Mouse (Mus musculus): Measurements from ENCODE around the gene Emilin3. TPM values are rescaled to one million over a fixed set of nuclear protein-coding genes. Genes with fewer than 3 reads are reported as not detected.

Emilin3 gene
- polyA plus RNA-seq, 1 experiment from 2014 or later: 0.84 TPM

DNA sequence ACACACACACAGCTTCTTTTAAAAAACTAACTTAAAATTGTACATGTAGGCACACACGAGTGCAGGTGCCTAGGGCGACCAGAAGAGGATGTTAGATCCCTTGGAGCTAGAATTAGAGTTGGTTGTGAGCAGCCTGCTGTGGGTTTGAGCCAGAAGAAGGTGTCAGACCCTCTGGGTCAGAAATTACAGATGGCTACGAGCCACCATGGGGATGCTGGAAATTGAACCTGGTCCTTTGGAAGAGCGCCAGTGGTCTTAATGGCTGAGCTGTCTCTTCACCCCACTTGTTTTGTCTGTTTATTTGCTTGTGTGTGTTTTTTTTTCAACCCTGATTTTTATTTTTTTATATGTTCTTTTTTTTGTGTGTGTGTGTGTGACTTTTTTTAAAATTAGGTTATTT, 22.3 kb upstream of the Emilin3 start:
- WGBS: 79% methylated on average over 4 of the region's 4 CpGs
- no peak overlapping the region for H3K4me2 ChIP-seq
- ATAC-seq: no peak
- no peaks in the 10 kb centered on the region for H3K36me3 ChIP-seq (ENCODE audit: poor library complexity, severe bottlenecking)
- no peaks in the 10 kb centered on the region; the same call in 1 of the 2 replicates for H3K9me3 ChIP-seq (replicated peaks)
- no peak overlapping the region for H3K27ac ChIP-seq
- H3K4me3 ChIP-seq: no peak overlapping the region
- no peak overlapping the region for H3K9ac ChIP-seq
- H3K27me3 ChIP-seq: no peaks in the 10 kb centered on the region
- no peaks in the 10 kb centered on the region for H3K4me1 ChIP-seq

DNA sequence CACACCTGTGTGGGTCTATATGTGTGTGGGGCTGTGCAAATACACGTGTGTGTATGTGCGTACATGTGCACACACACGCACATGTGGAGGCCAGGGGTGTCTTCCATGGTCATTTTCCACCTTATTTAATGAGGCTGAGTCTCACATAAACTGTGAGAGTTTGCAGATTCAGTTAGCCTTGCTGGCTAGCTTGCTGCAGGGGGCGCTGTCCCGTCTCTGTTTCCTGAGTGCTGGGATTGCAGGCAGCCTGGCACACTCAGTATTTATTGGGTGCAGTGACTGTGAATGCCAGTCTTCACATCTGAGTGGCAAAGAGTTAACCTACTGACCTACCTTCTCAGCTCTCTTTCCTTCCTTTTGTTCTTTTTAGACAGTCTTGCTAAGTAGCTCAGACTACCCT, 21.8 kb upstream of the Emilin3 start:
- WGBS: 66% methylated on average over 5 of the region's 5 CpGs
- H3K27me3 ChIP-seq: no peaks in the 10 kb centered on the region
- no peaks in the 10 kb centered on the region for H3K4me1 ChIP-seq
- no peak overlapping the region for H3K9ac ChIP-seq
- H3K4me3 ChIP-seq: no peak overlapping the region
- ATAC-seq: no peak
- H3K27ac ChIP-seq: no peak overlapping the region
- no peaks in the 10 kb centered on the region for H3K36me3 ChIP-seq (ENCODE audit: poor library complexity, severe bottlenecking)
- H3K9me3 ChIP-seq (replicated peaks): no peaks in the 10 kb centered on the region; the same call in 1 of the 2 replicates
- no peak overlapping the region for H3K4me2 ChIP-seq

DNA sequence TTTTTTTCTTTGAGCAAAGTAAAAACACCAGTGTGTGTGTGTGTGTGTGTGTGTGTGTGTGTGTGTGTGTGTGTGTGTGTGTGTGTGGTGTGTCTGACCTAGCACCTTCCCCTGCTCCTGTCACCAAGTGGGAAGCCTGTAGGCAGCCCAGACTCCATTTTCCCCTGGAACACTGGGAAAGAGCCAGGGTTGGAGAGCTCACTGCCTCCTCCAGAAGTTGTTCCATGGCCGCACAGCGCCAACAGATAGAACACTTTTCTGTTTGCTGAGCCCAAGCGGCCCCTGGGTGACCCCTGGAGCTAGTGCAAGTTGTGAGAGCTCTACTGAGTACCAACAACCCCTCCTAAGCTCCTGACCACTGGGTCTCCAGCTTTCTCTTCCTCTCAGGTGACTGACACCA, 20.9 kb upstream of the Emilin3 start:
- WGBS: 83% methylated on average over 3 of the region's 3 CpGs
- ATAC-seq: no peak

DNA sequence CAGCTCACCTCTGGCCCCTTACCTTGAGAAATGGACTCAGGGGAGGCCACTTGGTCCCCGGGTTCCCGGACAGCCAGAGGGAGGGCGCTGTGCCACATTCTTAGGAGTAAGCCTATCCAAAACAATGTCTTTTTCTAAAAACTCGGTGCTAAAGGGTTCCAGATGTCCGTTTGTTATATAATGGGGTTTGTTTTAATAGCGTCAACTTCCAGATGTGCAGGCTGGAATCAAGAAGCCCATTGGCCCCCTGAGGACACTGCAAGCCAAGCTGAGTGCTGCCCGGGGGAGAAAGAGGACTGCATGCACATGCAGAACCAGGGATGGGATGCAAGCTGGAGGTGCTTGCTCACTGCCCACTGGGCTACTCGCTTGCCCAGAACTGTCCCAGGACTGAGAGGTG, 20.2 kb upstream of the Emilin3 start:
- no peaks in the 10 kb centered on the region for H3K27me3 ChIP-seq
- no peak for ATAC-seq
- H3K27ac ChIP-seq: no peak overlapping the region
- H3K4me2 ChIP-seq: no peak overlapping the region
- no peaks in the 10 kb centered on the region for H3K36me3 ChIP-seq (ENCODE audit: poor library complexity, severe bottlenecking)
- H3K4me1 ChIP-seq: no peaks in the 10 kb centered on the region
- no peaks in the 10 kb centered on the region; the same call in 1 of the 2 replicates for H3K9me3 ChIP-seq (replicated peaks)
- H3K4me3 ChIP-seq: no peak overlapping the region
- no peak overlapping the region for H3K9ac ChIP-seq
- 82% methylated on average over 8 of the region's 8 CpGs for WGBS

More for the DNA sequence above, 20.9 kb upstream of the Emilin3 start:
- Histone ChIP-seq H3K4me1 (no peaks in the 10 kb centered on the region), H3K27me3 (no peaks in the 10 kb centered on the region), H3K9ac (no peak overlapping the region), H3K36me3 (ENCODE audit: poor library complexity, severe bottlenecking) (no peaks in the 10 kb centered on the region), H3K4me2 (no peak overlapping the region), H3K4me3 (no peak overlapping the region), H3K9me3 (replicated peaks) (no peaks in the 10 kb centered on the region; the same call in 1 of the 2 replicates), H3K27ac (no peak overlapping the region)

DNA sequence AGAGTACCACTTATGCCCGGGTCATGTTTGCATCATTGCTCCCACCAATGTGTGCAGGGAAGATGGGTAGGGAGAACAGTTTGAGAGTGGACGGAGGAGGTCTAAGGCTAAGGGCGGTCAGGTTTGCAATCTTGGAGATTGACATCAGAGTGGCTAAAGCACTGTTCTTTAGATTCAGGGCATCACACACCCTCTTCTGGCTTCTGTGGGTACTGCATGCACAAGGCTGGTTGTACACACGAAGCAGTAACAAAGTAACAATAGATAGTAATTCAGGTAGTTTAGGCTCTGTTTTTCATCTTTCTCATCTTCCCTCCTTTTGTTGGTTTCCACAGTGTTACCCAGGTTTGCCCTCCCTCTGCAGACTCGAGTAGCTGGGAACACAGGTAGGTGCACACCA, 19.2 kb upstream of the Emilin3 start:
- WGBS: 96% methylated on average over 5 of the region's 5 CpGs
- Histone ChIP-seq H3K4me2 (no peak overlapping the region), H3K4me3 (no peak overlapping the region), H3K9me3 (replicated peaks) (no peaks in the 10 kb centered on the region; the same call in 1 of the 2 replicates), H3K9ac (no peak overlapping the region), H3K27ac (no peak overlapping the region), H3K36me3 (ENCODE audit: poor library complexity, severe bottlenecking) (no peaks in the 10 kb centered on the region), H3K27me3 (no peaks in the 10 kb centered on the region), H3K4me1 (no peaks in the 10 kb centered on the region)
- ATAC-seq: no peak

DNA sequence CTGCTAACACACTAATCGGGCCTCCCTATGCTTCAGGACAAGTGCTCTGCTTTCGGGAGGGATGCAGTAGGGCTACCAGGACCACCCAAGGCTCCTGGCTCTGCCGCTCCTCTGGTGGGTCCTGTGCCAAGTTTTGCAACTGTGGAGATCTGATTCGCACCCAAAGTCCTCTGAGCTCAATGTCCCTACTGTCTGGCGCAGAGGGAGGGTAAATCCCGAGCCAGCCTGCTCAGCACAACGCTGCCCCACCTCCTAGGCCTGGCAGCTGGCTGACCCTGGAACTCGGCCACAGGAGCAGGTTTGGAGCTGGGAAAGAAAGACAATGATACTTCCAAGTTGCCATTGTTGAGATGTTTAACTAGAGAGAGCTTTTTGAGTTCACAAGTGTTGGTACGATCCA, 13.1 kb upstream of the Emilin3 start:
- no peak overlapping the region for H3K4me3 ChIP-seq
- H3K9ac ChIP-seq: no peak overlapping the region
- ATAC-seq: no peak
- H3K36me3 ChIP-seq (ENCODE audit: poor library complexity, severe bottlenecking): no peaks in the 10 kb centered on the region
- H3K4me2 ChIP-seq: no peak overlapping the region
- H3K27me3 ChIP-seq: no peaks in the 10 kb centered on the region
- 63% methylated on average over 9 of the region's 9 CpGs for WGBS
- H3K4me1 ChIP-seq: no peaks in the 10 kb centered on the region
- H3K9me3 ChIP-seq (replicated peaks): no peaks in the 10 kb centered on the region
- H3K27ac ChIP-seq: no peak overlapping the region

DNA sequence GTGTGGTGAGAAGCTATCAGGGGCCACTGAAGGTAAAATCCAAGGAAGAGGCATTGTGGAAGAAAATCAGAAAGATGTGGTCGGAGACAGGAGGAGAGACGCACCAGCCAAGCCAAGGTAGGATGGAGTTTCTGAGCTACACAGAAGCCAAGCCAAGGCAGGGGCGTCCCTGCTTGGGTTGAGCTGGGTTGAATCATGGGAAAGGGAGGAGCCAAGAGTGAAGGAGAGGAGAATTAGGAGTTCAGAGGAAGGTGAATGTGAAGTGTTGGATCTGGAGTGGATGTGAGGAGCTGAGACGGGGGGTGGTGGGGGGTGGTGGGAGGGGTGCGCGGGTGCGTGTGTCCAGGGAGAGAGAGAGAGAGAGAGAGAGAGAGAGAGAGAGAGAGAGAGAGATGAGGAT, 9.2 kb upstream of the Emilin3 start:
- WGBS: 79% methylated on average over 4 of the region's 7 CpGs
- peaks cover 15% of the 10 kb centered on the region for H3K4me1 ChIP-seq
- no peaks in the 10 kb centered on the region for H3K36me3 ChIP-seq (ENCODE audit: poor library complexity, severe bottlenecking)
- no peak overlapping the region for H3K9ac ChIP-seq
- no peak overlapping the region for H3K4me3 ChIP-seq
- no peak overlapping the region for H3K27ac ChIP-seq
- H3K9me3 ChIP-seq (replicated peaks): no peaks in the 10 kb centered on the region
- no peak overlapping the region for H3K4me2 ChIP-seq
- no peak for ATAC-seq
- H3K27me3 ChIP-seq: 0 out of 2 replicates have a peak, but pooled peaks cover 5% of the 10 kb centered on the region

DNA sequence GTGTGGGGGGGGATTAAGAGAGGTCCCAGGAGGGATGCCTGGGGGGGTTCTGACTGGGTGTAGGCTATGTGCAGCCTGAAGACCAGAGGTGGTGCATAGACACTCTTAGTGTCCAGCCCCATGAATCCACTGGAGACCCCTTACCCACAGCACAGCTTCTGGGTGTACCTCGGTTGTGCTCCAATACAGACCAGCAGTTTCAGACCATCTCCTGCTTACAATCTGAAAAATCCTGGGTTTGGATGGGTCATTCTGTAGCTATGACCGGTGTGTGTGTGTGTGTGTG, 6.7 kb upstream of the Emilin3 start:
- no peak overlapping the region for H3K9ac ChIP-seq
- H3K4me3 ChIP-seq: no peak overlapping the region
- peaks cover 20% of the 10 kb centered on the region; the same call in 1 of the 2 replicates for H3K27me3 ChIP-seq
- whole genome bisulfite sequencing: 75% methylated on average over 2 of the region's 2 CpGs
- H3K27ac ChIP-seq: no peak overlapping the region
- H3K4me1 ChIP-seq: peaks cover 16% of the 10 kb centered on the region
- no peak for ATAC-seq
- no peaks in the 10 kb centered on the region for H3K36me3 ChIP-seq (ENCODE audit: poor library complexity, severe bottlenecking)
- H3K9me3 ChIP-seq (replicated peaks): no peaks in the 10 kb centered on the region
- no peak overlapping the region for H3K4me2 ChIP-seq

DNA sequence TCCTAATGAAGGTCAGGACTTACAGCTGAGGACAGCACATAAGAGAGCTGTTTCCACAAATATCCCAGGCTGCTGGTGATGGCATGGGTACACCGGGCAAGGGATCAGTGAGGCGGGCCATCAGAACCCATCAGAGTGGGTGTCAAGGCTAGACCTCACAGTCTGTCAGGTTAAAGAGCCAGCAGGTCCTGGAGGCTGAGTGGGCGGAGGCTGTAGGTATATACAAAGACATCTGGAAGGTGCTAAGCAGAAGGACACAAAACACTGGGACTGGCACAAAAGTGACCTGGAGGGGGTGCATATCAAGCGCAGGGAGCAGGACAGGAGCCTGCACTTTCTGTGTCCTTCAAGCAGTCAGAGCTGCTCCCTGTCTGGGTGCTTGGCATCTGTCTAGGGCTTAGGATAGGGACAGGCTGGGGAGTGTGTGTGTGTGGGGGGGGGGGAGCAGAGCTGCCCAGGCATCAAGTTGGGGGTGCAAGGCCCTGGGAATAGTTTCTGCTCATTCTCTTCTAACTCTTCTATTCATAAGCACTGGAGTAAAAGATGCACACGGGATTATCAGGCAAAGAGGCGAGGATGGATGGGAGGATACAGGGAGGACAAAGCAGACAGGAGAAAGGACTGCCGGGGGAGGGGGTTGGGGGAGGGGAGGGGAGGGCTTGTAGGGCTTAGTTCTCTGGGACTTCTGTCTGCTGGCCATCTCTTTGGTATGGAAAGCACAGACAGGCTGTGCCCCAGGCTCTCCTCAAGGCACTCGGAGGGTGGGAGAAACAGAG, 6.2 kb upstream of the Emilin3 start:
- H3K27ac ChIP-seq: no peak overlapping the region
- no peak overlapping the region for H3K4me3 ChIP-seq
- H3K27me3 ChIP-seq: peaks cover 24% of the 10 kb centered on the region
- H3K4me2 ChIP-seq: no peak overlapping the region
- H3K9ac ChIP-seq: no peak overlapping the region
- ATAC-seq: no peak
- peaks cover 16% of the 10 kb centered on the region for H3K4me1 ChIP-seq
- H3K9me3 ChIP-seq (replicated peaks): no peaks in the 10 kb centered on the region
- 39% methylated on average over 8 of the region's 8 CpGs for WGBS
- no peaks in the 10 kb centered on the region for H3K36me3 ChIP-seq (ENCODE audit: poor library complexity, severe bottlenecking)

DNA sequence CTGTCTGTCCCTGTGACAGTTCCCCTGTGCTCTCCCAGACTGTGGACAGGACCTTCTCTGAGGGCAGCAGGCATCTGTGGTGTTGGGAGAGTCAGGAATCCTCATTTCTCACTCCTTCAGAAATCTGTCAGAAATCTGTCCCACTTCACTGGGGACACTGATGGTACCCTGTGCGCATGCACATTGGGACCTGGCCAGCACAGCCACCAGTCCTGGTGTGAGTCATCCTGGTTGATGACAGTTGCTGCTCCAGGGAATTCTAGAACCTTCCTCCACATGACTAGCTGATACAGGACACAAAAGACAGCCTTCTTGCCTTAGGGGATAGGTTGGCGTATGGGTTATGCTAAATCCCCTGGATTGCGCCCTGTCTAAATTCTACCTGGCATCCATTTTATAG, 5.2 kb upstream of the Emilin3 start:
- Histone ChIP-seq H3K4me3 (no peak overlapping the region), H3K27me3 (peaks cover 35% of the 10 kb centered on the region), H3K9me3 (replicated peaks) (no peaks in the 10 kb centered on the region), H3K4me2 (no peak overlapping the region), H3K9ac (no peak overlapping the region), H3K36me3 (ENCODE audit: poor library complexity, severe bottlenecking) (no peaks in the 10 kb centered on the region), H3K4me1 (peaks cover 20% of the 10 kb centered on the region), H3K27ac (no peak overlapping the region)
- WGBS: 96% methylated on average over 3 of the region's 3 CpGs
- ATAC-seq: no peak

DNA sequence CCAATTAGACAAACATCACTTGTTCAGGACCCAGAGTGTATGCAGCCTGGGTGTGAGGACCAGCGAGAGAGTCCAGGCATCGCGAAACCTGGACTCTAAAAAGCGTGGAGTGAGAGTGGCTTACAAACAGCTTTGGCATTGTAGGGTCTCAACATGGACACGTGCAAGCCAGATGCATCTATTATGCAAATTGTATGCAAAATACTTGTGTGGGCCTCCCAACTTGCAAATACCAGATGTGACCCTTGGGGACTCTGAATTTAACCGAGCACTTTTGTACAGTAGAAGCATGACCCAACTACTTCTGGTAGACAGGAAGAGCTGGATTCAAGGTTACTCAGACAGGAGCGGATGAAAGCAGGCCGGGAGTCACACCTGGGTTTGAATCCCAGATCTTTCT, 4.6 kb upstream of the Emilin3 start:
- H3K4me3 ChIP-seq: no peak overlapping the region
- WGBS: 68% methylated on average over 8 of the region's 8 CpGs
- no peak for ATAC-seq

DNA sequence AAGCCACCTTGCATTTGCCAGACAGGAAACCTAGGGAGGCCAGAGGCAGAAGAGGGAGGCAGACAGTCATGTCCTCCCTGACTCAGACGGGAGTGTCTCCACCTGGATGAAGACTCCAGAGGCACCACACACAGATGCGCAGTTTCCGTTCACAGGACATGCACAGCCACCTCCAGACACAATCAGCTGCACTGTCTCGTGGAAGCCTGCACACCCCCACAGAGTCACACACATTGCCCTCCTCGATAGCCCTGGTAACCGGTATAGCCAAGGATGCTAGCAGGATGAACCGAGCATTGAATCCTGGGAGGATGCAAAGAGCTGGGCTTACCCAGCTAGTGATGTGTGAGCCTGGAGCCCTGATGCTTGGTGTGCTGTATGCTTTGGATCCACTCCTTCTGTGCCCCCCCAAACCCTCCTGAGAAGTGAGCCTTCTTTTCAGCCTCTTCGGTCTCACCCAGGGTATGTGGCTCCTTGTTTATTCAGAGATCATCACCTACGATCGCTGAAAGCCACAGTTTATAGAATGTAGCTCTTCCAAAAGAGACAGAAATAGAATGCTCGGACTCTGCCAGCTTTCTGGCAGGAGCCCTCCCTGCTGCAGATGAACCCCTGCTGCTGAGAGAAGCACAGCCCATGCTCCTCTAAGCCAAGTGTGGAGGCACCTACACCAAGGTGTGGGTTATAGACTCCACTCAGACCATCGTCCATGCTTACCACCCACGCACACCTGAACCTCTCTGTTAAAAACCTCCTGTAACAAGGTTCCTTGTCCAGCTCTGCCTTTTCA, 3.9 kb upstream of the Emilin3 start:
- no peak overlapping the region for H3K4me2 ChIP-seq
- H3K27me3 ChIP-seq: peaks cover 48% of the 10 kb centered on the region
- no peaks in the 10 kb centered on the region for H3K36me3 ChIP-seq (ENCODE audit: poor library complexity, severe bottlenecking)
- H3K27ac ChIP-seq: no peak overlapping the region
- peaks cover 32% of the 10 kb centered on the region for H3K4me1 ChIP-seq
- no peak for ATAC-seq
- WGBS: 79% methylated on average over 13 of the region's 13 CpGs
- H3K9me3 ChIP-seq (replicated peaks): no peaks in the 10 kb centered on the region
- H3K9ac ChIP-seq: no peak overlapping the region
- no peak overlapping the region for H3K4me3 ChIP-seq

More for the DNA sequence above, 4.6 kb upstream of the Emilin3 start:
- Histone ChIP-seq H3K36me3 (ENCODE audit: poor library complexity, severe bottlenecking) (no peaks in the 10 kb centered on the region), H3K9me3 (replicated peaks) (no peaks in the 10 kb centered on the region), H3K27ac (no peak overlapping the region), H3K4me2 (no peak overlapping the region), H3K27me3 (peaks cover 41% of the 10 kb centered on the region), H3K9ac (no peak overlapping the region), H3K4me1 (peaks cover 26% of the 10 kb centered on the region)

All from forebrain, embryonic 13.5 days (tissue).